Mouse (Mus musculus) adrenal gland, postnatal 25 days (tissue): Measurements from ENCODE around the gene Asic4. TPM values are rescaled to one million over a fixed set of nuclear protein-coding genes. Genes with fewer than 3 reads are reported as not detected.
A peak's percentile ranks its signal among the peaks of the same experiment; 100 is the strongest.

Experiments used
- DNase-seq: peaks from one replicate; pipeline ENCODE4 v3.0.0; 2021; ENCODE audit warnings: mixed read lengths
- total RNA-seq: library from RNA; stranded (reverse); gene quantifications from 2 replicates; pipeline ENCODE4 v1.2.3, GENCODE M21; 2021

The Asic4 gene
- total RNA-seq, 1 experiment from 2014 or later = 6.9 TPM

DNA sequence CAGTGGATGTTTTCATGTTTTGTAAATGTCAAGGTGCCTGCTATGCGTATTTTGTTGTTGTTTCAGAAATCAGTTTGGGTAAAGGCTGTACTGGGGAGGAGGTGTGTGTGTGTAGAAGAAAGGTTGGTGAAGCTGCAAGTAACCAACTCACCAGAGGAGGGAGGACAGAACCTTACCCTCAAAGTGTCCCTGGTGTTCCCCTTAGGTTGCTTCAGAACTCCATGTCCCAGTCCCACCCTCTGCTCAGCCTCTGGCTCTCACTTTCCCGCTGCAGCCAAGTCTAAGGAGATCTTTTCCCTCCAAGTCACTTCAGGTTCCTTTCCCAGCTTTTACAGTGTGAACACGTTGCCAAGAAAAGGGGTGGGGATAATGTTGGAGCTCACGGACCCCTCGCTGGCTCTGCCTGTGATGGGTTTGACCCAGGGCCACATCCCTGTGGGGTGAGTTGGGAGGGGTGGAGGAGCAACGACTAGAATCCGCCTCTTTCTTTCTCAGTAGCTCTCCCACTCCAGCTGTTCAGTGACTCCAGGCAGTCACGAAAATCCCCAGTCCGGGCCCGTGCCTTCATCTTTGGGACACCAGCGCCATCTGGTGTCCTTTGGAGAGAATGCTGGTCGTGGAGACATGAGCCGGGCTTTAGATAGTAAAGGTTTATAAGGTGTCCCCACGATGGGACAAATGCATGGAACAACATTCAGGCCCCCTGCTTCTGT is 17.1 kb downstream of the Asic4 start:
- peak; percentile 76 for DNase-seq

DNA sequence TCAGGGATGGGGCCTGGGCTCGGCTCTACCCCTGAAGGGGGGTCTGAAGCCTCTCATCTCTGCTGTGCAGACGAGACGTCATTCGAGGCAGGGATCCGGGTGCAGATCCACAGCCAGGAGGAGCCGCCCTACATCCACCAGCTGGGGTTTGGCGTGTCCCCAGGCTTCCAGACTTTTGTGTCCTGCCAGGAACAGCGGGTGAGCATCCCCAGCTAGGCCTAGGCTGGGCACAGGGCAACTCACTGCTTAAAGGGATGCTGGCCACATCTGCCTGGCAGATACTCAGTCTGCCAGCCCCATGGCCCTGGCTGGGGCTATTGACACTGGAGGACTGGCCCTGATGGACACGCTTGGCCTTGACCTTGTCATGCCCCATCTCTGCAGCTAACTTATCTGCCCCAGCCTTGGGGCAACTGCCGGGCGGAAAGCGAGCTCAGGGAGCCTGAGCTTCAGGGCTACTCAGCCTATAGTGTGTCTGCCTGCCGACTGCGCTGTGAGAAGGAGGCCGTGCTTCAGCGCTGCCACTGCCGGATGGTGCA is 19.1 kb downstream of the Asic4 start:
- peak; percentile 38 for DNase-seq

DNA sequence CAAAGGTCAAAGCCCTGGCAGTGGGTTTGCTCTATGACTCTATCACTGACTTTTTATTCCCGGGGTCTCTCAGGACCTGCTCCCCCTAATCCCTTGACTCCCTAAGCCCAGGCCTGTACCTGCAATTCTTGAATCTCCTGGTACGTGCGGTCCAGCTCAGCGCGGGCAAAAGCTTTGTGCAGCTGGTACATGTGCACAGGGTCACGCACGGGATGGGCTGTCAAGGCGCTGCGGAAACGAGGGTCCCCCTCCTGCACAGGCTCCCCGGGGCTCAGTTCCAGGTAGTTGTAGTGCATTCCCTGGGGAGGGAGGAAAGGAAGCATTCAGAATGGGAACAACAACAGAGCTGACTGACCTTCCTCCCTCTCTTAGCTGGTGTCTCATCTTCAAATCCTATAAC is 26.2 kb downstream of the Asic4 start:
- no peak for DNase-seq

DNA sequence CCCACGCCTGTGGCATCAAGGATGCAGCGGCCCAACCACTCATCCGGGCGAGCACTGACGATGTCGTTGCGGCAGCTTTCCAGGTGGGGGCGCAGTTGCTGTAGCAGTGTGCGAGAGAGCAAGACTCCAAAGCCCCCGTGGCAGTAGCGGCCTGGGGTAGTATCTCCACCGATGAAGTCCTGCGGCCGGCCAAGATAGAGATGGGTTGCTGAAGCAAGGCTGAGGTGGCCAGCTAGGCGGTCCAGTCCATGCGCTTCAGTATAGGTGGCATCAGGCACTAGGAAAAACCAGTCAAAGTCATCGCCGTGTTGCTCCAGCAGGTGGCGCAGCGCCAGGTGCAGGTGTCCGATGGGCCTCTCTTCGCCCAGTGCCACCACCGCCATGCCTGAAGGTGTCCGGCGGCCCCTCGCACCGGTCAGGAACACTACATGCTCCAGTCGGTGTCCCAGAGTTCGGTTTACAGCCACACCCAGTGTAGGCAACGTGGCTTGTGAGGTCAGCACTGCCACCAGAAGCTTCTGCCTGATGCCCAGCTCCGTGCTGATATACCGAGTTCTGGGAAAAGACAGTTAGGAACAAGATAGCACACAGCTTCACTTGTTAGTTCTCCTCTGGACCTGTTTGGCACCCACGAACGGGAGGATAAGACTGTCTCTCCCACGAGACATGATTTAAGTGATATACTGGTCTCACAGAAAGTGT is 27.2 kb downstream of the Asic4 start:
- peak; percentile 89 for DNase-seq

DNA sequence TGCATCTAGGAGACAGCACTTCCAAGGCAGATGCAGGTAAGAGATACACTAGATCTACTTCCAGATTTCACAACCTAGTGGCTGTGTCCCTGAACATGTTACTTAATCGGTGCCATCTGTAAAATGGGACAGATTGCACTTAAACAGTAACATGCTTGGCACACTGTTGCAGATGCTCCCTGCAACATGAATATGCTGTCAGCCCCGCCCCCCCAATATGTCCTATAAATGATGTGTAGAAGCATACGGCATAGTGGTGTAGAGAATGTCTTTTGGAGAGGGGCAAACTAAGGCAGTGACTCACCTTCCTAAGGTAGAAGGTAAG is 27.7 kb downstream of the Asic4 start:
- no peak for DNase-seq

DNA sequence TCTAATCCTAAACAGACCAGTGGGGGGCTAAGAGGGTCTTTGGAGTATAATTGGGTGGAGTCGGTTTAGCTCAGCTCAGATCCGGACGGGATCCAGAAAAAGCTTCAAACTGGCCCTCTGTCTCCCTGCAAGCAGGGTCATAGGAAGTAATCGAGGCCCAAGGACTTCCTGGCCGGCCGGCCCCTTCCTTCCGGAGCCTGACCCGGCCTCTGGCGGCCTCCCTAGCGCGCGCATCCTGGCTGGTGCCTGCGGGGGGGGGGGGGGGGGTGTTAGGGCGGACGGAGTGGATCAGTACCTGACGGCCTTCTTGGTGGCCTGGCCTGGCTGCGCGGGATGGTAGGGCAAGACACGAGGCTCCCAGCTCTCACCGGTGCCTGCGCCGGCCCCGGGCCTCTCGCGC is 28.3 kb downstream of the Asic4 start:
- peak; percentile 54 for DNase-seq

DNA sequence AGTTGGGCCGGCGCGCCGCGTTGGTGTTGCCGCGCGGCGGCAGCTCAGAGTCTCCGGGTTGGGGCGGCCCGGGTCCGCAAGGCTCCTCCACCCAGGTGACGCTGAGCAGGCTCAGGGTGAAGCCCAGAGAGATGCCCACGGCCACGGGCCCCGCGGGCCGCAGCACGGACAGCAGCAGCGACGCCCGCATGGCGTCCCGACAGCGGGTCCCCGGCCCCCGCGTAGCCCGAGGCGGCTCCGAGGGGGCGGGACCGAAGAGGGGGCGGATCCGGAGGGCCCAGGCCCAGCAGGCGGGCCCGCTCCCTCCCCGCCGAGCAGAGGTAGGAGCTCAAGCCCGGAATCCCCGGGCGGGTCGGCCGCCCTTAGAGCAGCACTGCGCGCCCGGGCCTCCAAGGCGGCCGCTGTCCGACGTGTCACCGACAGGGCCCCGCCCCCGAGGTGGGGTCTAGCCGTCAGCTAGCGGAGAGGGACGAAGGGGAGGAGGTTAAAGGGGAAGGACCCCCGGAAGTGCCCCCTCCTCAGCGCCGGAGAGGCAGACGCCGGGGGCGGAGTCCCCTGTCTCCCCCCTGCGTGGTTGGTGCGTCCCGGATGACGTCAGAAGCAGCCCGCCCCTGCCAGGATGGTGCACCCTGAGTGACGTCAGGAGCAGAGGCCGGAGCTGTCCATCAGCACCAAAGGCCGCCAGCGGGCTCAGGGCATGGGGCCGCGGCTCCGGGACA is 28.8 kb downstream of the Asic4 start, which contains the start of the genes Chpf and Tmem198:
Gene Chpf (minus strand): TSS at position 392 of the 719 bp plus-strand sequence.
Gene Tmem198 (plus strand): TSS at position 617 of the 719 bp plus-strand sequence.
- peak; percentile 97 for DNase-seq

DNA sequence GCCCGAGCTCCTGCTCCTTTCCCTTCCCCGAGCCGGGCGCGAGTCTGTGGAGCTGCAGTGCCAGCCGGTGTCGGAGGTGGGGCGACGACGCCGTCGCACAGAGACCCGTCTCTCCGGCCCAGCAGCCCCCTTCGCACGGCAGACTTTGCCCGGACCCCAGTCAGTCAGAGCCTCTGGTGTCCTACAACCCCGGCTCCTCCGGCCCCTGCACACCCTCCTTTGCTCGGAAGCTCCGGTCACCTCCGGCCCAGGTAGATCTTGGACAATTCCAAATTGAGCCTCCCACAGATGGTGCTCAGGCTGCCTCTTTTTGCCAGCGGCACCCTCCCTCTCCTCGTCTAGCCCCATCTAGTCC is 29.4 kb downstream of the Asic4 start:
- no peak for DNase-seq

DNA sequence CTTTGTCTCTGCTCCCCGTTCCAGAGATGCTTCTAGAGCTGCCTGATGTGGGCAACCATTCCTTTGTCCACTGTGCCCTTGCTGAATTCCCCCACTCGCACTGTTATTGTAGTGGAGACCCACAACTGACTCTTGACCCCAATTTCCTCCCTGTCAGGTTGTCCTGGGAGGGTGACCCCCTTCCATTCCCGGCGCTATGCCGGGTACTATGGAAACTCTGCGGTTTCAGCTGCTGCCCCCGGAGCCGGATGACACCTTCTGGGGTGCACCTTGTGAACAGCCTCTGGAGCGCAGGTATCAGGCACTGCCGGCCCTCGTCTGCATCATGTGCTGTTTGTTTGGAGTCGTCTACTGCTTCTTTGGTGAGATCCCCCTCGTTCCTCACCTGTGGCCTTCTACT is 29.8 kb downstream of the Asic4 start:
- DNase-seq = no peak

DNA sequence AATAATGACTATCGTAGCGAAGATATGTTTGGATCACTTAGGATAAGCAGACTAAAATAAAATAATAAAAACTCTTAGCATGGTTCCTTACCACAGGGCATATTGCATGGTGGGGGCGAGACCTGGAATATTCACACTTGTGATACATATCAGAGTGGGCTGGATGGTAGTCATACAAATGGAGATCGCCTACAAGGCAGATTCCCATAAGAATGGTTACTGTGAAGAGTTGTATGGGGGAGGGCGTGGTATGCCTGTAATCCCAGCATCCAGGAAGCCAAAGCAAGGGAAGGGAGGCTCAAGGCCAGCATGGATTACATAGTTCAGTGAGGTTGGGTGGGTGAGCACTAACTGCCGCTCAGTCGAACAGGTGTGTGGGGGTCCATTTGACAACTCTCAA is 30.5 kb downstream of the Asic4 start:
- no peak for DNase-seq

DNA sequence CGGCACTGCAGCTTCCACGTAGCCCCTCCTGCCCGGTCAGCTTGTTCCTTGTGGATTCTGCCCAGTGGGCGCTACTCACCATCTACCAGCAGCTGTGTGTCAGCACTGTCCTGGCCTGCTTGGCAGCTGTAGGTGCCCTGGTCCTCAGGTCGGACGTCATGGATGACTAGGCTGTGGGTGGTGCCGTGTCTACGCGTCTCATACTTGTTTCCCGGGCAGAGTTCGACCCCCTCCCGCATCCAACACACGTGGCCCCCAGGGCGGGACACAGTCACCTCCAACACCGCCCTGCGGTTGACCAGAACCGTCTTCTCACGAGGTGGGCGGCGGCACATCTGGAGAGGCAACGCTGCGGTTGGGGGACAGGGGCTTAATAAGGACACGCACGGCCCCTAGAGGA is 36.3 kb downstream of the Asic4 start:
- no peak for DNase-seq

DNA sequence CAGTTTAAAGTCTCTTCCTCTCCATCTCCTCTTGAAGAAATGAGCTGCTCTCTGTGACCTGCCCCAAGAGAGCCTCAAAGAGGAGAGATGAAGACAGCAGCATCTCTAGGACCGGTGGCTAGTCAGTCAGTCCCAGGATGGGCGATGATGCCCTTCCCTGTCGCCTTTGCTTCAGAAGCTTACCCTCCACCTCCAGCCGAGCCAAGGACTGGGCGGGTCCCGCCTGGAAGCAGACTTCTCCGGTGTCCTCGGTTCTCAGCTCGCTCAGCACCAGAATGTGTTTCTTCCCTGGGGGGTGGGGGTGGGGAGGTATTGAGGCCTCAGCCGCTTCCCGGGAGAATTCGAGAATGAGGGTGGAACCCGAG is 36.8 kb downstream of the Asic4 start:
- DNase-seq = no peak

DNA sequence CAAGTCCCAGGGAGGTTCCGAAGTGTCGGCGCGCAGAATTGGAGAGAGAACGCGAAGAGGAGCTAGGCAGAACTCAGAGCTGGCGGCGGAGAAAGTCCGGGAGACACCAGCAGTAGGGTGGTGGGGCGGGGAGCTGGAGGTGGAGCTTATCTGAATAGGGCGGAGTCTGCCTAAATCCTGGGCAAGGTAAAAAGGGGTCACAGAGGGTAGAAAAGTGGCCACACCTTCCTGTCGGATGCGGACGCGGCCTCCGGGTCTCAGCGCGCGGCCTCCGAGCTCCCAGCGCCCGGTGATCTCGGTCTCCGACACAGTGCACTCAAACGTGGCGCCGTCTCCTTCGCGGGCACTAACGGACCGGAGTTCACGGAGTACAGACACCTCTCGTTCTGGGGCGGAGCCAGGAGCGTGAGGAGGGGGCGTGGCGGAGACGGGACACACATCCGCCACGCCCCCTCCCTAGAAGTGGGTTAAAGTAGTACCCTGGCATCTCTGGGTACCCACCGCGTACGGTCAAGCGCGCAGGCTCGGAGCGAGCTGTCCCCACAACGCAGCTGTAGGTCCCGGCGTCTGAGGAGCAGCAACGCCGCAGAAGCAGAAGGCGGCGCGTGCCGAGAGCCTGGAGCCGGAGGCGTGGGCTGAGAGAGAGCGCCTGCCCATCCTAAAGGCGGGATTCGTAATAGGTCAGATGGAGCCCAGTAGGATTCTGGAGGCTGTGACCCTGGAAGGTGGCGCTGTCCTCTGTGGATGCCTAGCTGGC is 37.3 kb downstream of the Asic4 start:
- DNase-seq = peak; percentile 88

DNA sequence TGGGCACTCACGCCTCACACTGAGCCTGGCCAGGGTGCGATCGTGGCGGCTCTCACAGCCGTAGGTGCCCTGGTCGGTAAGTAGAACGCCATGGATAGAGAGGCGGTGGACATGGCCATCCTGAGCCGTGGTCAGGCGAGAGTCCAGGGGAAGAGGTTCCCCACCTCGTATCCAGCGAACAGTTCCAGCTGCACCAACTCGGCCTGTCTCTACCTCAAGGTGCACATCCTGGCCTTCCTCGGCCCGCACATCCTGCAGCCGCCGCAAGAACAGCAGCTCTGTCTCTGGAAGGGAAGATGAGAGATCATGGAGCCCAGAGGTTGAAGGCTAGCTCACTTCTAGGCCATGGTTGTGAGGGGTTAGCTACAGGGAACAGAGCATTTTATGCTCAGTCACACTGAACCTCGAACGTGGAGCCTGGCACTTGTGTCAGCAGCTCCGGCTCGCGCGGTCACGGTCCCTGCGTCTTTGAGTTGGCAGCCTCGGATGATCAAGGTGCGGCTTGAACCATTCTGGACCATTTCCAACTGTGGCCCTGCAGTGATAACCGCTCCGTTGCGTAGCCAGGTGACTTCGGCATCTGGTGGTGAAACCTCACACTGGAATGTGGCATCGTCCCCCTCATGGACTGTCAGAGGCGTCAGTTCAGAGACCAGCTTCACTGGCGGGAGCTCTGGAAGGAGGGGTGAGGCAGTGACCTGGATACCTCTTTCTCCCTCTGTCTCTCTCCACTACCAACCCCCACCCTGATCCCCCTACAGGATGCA is 40.7 kb downstream of the Asic4 start:
- no peak for DNase-seq

DNA sequence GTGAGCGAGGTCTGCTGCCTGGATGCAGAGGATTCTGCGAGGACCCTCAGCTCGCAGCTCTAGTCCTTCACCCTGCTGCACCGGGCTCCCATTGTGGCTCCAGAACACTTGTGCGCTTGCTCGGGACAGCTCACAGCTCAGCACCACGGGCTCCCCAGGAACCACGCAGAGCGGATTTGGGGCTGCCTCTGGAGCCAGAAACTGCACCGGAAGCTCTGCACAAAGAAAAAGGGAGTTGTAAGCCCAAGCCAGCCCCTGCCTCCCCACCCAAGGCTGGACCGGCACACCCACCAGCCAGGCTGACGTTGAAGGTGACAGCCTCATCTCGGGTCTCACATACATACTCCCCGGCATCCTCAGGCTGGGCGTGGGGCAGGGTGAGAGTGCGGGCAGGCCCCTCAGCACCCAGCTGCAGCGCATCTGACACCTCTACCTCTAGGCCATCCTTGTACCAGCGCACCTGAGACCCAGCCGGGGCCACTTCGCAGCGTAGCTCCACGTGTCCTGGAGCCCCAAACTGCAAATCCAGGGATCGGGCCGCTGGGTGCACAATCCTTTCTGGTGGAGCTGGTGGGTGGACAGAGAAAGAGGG is 42.4 kb downstream of the Asic4 start:
- DNase-seq = no peak

DNA sequence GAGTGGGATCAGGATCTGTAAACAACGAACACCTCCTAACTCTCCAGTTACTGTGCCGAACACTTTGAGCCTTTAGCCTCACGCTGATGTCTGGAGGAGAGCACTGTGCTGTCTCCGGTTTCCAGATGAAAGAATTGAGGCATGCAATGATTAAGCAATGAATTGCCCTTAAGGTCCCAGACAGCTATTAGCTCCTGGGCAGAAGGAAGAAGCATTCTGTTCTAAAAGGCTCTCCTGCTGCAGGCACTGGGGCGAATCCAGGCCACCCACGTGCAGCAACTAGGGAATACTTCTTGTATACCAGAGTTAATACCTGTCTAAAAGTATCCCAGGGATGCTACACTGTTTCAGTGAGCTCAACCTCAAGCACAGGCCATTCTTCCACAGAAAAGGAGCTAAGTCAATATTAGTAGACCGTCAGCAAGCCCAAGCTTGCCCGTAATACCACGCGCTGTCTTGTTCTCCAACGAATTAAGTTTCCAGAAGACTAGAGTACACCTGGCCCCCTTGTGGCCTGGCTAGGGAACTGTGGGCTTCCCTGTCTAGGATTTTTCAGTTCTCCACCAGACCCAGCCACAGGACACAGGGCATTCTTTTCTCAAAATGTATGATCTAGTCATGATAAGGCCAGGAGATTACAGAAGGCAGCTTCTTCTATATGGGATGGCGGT is 44.8 kb downstream of the Asic4 start:
- no peak for DNase-seq

DNA sequence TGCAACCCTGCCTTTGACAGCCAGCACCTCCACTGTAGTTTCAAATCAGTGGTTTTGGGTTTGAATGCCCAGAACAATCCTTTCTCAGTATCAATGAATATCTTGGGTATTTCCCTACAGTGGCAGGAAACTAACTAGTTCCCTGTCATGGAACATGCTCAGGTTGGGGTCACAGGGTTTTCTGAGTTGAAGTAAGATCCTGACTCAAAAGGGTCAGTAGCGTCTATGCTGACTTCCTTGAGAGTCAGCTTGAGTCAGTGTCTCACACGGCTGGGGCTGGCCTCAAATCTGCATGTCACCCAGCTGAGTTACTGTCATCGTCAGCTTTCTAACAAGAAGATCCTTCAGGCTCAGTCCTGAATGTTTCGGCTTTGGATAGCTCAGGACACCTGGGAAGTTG is 48.7 kb downstream of the Asic4 start:
- DNase-seq = no peak

DNA sequence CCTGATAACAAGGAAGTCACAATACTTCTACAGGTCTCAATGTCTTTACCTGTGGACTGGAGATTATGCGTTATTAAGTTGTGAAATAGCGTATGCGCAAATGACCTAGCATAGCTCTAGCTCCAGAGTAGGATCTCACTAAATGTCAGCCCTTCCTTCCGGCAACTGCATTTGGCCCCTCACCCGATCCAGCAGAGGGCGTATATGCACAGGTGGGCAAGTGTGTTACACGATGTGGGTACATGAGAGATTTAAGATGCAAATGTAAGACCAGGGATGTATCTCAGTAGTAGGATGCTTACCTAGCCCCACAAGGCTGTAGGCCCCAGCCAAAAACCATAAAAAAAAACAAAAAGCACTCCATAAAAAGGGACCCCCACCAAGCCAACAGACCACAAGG is 49.2 kb downstream of the Asic4 start:
- DNase-seq = no peak

DNA sequence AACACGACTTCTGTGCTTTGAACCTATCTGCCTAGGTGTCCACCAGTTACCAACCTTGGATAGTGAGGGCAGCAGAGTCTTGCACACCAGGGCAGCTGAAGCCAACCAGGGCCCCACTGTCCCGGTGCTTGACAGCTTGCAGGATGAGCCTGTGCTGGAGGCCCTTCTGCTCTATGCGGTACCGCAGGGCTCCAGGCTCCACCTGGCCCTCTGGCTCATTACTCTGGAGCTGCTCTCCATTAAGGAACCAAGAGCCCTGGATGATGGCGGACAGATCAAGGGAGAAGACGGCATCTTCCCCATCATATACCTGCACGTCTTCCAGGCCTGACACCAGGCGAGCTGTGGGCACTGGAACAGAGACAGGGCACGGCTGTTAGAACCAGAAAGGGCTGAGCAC is 51.7 kb downstream of the Asic4 start:
- no peak for DNase-seq

DNA sequence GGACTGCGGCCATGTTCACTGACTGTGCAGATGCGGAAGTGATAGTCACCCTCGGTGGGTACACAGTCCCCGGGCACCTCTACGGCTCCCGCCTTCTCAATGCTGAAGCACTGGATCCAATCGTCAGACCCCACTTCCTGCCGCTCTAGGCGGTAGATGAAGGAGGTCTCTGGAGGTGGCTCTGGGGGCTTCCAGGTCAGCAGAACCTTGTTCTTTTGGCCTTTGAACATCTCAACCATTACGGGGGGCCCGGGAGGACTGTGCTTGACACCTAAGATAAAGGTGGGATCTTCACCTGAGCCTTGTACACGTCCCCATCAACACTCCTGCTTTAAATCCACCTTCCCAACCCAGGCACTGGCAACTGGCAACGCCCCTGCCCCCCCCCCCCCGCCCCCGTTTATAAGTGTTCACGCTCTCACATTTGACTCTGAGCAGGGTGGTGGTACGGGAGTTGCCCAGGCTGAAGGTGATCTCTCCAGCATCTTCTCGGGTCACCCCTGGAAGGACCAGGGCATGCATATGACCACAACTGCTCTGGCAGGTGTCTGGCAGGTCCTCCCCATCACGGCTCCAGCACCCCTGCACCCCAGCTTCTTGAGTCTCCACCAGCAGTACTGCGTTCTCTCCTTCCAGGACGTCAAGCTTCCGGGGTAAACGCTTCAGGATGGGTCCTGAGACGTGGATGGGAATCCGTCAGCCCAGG is 52.9 kb downstream of the Asic4 start:
- no peak for DNase-seq
